Mouse (Mus musculus) retina, adult 2 months (tissue): Measurements from ENCODE around the gene Ulk4.

Source experiments
- DNase-seq: peaks from one replicate; pipeline ENCODE4 v3.0.0-alpha.2; 2012; ENCODE audit warnings: low read depth, low spot score

Ulk4 gene

DNA sequence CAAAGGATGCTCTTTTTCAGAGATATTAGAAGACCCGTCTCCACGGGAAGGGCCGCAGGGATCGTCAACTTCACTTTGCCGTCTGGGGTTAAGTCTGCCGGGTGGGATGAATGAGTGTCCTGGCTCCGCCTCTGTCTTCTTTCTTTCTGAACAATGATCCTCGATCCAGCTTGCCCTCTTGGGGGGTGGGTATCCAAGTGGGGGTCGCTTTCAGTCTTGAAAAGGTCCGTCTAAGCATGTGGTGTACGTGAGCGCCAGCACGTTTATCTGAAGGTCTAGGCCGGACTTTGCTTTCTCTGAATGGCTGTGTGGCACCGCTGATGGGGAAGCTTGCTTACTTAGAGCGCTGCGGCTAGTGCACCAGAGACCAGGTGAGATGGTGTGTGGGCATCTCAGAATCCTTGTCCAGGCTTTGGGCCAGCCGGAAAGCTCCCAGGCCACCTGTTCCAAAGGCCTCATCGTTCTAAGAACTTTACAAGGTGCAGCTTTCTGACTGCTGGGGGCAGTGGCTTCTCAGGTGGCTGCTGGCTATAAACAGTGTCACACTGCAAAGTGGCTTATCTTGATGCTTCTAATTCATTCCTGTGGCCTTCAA, 23.1 kb upstream of the Ulk4 start:
- no peak for DNase-seq

GRCm38 (mm10) chr9:121299223-121299755, 22.3 kb upstream of the Ulk4 start:
- no peak for DNase-seq

DNA sequence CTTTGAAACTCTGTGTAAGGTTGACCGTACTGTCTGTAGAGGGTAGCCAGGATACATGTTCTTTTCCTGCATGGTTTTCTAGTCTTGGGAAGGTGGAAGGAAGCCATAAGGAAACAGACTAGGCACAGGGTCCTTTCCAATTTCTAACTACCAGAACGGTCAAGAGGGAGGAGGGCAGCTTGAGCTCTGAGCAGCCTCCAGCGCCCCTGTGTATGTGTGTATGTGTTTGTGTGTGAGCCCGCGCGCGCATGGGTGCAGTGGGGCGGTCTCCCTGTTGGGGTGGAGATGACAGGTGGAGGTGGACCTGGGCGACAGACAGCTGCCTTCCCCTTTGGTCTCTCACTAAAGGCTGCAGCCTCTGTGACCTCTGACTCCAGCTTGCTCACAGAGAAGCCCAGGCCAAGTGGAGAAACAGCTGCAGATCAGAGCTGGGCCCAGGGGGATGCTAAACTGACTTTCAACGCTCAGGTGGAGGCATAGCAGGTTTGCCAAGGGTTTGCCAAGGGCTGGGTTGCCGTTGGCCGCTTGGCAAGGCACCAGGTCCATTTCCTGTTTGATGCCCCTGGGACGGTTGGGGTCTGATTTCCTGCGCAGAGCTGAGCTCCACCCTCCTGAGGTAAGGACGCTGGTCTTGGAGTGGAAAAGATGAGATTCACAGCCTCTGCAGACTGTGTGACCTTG, 21.6 kb upstream of the Ulk4 start:
- no peak for DNase-seq

- no peak for DNase-seq
These were observed 21.0 kb upstream of the Ulk4 start for GRCm38 (mm10) chr9:121298065-121298398.

DNA sequence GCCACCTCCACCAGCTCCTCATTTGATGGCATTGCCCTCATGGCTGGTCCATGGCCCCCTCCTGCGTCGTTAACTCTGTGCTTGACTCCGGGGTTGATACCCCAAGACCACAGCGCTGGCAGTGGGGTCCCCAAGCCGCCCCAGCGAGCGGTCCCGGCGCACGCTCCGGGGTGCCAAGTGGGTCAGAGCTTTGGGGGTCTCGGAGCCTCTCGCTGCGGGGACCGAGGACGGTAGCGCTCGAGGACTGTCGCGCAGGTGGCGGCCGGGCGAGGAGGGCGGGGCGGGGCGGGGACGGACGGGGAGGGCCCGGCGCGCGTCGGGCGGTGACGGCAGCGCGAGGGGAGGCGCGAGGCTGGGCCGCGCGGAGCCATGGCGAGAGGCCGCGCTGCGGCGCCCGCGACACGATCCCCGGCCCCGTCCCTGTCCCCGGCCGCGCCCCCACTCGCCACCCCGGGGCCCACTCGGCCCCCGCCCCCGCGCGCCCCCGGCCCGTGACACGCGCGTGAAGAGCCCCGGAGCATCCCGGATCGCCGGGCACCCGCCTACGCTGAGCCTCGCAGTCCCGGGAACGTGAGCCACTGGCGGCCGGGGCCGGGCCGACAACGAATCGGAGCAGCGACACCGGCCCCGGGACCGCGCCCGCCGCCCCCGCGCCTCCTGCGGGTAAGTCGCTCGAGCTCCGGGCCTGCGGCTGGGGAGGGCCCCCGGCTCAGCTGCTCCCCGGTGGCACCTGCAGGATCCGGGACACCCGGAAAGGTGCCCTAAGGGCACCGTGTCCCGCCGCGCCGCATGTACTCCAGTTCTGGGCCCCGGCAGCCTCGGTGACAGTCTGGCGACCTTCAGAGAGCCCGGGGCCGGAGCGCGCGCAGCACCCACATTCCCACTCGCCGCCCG, 20.4 kb upstream of the Ulk4 start, which contains the start of gene Trak1:
TSS of gene Trak1 (plus strand) at position 332 of the 894 bp plus-strand sequence.
- DNase-seq: peak; percentile 50

DNA sequence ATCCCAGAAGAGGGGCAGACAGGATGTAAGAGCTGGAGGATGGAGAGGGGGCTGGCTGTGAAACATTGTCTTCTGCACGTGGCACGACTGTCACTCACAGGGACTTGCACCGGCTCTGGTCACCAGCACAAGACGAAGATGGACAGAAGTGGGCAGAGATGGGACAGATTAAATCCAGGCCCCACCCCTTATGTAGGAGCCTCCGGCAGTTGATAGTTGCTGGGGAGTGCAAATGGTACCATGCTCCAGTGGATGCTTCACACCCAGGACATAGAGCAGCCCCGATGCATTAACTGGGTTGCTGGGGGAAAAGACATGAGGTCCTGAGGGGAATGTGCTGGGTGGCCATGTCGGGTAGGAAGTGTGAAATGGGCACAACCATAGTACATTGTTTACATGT, 18.2 kb upstream of the Ulk4 start:
- DNase-seq: no peak

- no peak for DNase-seq
These were observed 16.2 kb upstream of the Ulk4 start for GRCm38 (mm10) chr9:121293187-121293586.

DNA sequence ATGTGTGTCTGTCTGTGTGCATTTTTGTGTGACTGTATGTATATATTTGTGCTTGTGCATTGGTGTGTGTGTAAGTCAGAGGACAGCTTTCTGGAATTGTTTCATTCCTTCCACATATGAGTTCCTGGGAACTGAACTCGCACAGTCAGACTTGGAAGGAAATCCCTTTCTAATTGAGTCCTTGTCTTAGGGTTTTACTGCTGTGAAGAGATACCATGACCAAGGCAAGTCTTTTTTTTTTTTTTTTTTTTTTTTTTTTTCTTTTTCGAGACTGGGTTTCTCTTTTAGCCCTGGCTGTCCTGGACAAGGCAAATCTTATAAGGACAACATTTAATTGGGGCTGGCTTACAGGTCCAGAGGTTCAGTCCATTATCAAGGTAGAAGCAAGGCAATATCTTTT, 14.3 kb upstream of the Ulk4 start:
- DNase-seq: no peak

DNA sequence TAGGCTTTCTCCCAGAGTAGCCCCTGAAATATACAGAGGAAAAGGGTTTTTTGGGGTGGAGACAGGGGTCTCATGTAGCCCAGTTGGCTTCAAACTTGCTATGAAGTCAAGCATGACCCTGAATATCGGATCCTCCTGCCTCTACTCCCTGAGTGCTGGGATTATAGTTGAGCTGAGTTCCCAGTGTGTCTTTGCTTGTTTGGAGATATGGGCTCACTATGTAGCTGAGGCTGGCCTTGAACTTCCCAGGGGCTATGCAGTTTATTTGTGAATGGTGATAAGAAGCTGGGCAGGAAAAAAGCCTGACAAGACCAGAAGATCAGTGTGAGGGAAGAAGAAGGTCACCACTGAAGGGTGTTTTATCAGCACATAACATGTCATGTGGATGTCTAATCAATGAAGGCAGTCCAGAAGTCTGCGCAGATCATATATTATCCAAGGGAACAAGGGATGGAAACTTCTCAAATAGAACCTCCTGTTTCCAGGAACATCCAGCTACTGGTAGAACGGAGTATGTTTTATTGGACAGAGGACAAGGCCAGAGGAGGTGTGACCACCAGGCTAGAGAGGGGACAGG, 9.4 kb upstream of the Ulk4 start:
- DNase-seq: no peak

DNA sequence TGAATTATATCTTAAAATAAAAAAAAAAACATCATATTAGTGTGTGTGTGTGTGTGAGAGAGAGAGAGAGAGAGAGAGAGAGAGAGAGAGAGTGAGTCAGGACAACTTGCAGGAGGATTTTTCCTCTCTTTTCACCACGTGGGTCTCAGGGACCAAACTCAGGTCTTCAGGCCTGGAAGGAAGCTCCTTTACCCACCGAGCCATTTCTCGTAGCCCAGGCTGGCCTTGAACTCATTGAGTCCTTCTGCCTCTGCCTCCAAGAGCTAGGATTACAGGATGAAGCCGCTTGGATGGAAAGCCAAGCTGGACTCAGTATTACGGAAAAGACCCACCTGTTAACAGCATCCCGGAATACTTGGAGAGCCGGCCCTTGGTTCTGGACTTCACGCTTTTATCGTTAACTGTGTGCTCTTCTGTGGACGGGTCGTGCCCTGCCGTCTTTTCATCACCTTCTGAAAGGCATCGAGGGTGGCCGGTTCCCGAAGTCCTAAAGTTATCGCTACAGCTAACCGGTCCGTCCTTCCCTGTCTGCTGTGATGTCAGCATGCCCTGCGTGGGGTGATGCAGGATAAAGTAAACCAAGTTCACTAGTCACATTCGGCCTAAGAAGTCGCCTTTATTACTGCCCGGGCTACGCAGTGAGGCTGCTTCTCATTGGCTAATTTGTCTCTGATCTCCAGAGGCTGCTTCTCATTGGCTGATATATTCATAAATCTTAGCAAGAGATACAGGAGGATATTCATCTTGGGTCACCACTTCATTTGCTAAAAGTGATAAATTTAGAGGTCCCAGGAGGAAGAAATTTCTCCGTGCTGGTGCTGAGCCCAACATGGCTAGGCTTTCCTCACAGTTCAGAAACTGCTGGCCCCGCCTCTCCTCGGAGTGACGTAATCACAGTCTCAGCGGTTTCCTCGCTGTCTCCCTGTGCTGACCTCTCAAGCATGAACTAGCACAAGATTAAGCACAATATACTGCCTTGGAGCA, 8.6 kb upstream of the Ulk4 start:
- no peak for DNase-seq

DNA sequence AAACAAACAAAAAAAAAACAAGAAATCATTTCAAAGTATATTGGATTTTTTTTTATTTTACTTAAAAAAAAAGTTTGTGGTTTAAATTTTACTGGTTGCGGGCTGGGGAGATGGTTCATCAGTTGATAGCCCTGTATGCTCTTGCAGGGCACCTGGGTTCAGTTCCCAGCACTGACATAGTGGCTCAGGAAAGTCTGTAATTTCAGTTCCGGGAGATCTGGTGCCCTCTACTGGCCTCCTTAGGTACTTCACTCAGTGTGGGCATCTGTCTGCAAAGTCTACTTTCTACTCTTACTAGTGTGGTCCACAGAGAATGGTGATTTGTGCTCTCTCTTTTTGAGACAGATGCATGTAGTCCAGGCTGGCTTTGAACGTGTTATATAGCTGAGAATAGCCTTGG, 7.4 kb upstream of the Ulk4 start:
- no peak for DNase-seq

DNA sequence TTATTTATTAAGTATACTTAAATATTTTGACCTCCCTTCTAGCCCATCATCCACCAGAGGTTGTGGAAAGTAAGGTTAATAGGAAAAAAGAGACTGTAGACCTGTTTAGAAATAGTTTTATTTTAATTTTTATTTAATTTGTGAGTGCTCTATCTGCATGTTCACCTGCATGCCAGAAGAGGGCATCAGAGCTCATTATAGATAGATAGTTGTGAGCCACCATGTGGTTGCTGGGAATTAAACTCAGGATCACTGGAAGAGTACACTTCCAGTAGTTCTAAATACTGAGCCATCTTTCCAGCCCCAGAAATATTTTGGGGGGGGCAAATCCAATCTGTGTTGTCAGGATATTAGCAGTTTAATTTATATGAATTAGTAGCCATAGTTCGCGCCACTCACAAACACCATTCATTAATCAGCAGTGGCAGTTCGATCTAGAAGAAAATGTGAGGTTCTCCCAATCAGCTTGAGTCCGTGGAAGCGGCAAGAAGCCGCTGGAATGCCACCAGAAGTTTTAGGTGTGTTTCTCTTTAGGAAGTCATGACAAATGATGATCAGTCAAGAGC, 6.7 kb upstream of the Ulk4 start:
- DNase-seq: no peak

DNA sequence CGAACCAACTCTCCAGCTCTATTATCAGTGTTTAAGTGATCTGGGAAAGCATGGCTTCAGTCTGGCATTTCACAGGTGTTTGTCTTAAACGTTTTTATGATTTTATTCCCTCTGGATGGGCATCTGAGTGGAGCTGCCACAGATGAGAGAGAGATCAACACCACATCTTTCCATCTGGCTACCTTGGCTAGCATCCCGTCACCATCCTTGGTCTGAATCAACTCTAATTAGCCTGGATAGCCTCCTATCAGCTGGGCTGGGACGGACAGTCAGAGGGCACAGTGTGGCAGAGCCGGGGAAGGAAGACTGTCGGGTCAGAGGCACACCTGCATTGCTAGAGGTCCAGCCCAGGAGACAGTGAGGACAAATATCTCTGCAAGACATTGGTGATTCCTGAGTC, 4.9 kb upstream of the Ulk4 start:
- no peak for DNase-seq

GRCm38 (mm10) chr9:121279216-121279615, 2.2 kb upstream of the Ulk4 start:
- no peak for DNase-seq

GRCm38 (mm10) chr9:121276745-121277117, 266 bp downstream of the Ulk4 start:
- no peak for DNase-seq

DNA sequence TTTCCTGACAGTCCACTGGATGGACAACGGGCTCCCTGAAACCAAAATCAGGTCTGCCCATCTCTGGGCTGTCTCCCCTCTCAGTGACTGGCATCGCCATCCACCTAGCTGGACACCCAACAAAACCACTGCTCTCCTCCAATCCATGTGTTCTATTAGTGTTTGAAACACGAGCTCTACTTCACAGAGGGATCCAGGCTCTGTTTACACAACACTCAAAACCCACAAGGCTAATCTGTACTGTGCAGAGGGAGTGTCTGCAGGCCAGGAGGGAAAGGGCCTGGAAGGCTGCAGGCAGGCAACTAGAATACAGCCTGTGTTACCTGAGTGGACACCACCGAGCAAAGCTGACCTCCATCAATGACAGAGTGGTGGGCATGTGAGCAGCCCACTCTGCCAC, 5.4 kb downstream of the Ulk4 start:
- DNase-seq: no peak

DNA sequence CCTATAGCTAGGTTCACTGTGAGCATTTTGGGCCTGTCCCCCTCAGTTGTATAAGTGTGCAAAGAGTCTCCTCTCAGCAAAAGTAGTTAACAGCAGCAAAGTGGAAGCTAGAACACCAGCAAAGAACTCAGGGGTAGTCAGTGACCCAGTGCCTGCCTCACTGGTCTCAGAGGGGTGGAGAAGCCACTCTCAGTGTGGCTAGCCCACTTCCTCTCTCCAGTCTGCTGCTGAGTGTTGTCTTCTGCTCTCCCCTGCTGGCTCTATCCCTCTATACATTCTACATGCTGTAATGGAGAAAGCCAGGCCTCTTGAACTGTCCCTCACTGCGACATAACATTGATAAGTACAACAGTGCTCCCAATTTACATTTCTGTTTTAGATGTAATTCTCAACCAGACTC, 5.8 kb downstream of the Ulk4 start:
- no peak for DNase-seq

DNA sequence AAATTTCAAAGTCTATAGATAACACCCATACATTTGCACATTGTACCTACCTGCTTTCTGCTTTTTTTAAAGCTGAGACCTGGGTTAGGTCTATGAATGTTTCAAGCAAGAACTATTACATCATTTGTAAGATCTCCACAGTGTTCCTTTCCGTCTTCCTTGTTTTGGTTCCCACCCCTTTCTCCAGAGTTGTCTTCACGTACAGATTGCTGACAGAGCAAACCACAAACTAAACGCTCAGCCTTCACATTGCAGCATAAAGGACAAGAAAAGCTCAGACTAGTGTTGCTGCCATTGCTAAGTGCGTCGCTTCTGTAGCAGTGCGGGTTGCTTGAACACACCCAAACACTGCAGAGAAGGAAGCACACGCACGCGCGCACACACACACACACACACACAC, 11.7 kb downstream of the Ulk4 start:
- DNase-seq: no peak

DNA sequence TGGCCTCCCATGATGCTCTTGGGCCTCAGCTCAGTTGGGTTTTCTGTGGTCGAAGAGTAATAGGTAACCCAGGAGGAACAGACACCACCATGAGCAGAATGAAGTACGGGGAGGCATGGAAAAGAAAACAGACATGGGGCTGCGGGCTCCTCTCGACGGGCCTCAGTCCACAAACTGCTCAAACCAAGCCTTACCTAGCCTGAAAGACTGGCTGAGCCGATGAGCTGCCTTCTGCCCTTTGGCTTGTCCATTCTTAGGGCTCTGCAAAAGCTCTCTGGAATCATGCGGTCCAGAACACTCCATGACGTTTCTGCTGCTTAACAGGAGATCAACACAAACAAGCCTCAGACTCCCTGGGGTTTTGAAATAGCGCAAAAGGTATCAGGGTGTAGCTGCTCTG, 19.9 kb downstream of the Ulk4 start:
- DNase-seq: no peak

DNA sequence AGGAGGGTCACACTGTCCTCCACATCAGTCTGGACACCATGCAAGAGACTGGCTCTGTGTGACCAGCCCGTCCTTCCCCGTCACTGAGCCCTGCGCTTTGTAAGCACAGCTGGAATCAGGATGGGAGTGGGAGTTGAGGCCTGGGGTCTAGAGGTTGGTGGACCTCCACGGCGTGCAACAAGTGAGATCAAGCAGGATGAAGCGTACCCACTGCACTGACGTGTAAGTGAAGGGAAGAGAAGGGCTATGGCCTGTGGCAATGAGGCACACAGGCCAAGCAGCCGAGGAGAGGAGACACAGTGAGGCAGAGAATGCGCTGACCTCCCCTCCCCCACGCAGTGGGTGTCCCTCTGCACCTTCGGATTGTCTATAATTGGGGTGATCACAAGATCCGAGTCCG, 22.2 kb downstream of the Ulk4 start:
- DNase-seq: no peak

DNA sequence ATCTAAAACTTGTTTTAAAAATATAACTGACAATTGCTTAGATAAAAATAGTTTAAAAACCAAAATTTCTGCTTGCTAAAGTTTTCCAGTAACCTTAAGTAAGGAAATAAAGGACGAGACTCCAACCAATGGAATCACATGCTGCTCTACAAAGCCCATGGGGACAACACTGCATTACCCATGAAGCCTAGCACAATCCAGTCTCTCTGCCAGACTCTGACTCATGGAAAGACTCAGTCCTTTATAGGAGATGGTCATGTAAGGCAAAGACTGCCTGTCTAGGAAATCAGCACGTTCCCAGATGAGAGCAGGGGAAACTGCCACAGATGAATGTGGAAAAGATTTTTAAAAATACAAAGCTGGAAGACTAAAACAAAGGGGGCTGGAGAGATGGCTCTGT, 23.0 kb downstream of the Ulk4 start:
- no peak for DNase-seq
